Mouse (Mus musculus) embryonic facial prominence, embryonic 12.5 days (tissue): ENCODE data around the gene Dstyk. TPM values are rescaled to one million over a fixed set of nuclear protein-coding genes. Genes with fewer than 3 reads are reported as not detected.
A peak's percentile ranks its signal among the peaks of the same experiment; 100 is the strongest.

Experiments used
- ATAC-seq: fragments of 200-750 bp; cut with Nextera tagmentation; 2 replicates; pipeline ENCODE4 v1.8.0; 2017; ENCODE audit not compliant: insufficient number of reproducible peaks, insufficient read depth, low FRiP score, low TSS enrichment
- H3K27ac ChIP-seq: fragments of 300-500 bp; sonication (generic); 2 replicates; pipeline ENCODE4 v1.5.1; 2016; ENCODE audit warnings: mild to moderate bottlenecking
- H3K27me3 ChIP-seq: fragments of 300-500 bp; sonication (generic); 2 replicates; pipeline ENCODE4 v1.6.1; 2016; ENCODE audit warnings: mild to moderate bottlenecking, moderate library complexity
- H3K36me3 ChIP-seq: fragments of 300-500 bp; sonication (generic); 2 replicates; pipeline ENCODE4 v1.6.1; 2016; ENCODE audit warnings: mild to moderate bottlenecking
- H3K4me1 ChIP-seq: fragments of 300-500 bp; sonication (generic); 2 replicates; pipeline ENCODE4 v1.6.1; 2016
- H3K4me2 ChIP-seq: fragments of 300-500 bp; sonication (generic); replicated peaks from 2 replicates; pipeline ENCODE4 v1.6.1; 2016; ENCODE audit warnings: mild to moderate bottlenecking, moderate library complexity
- H3K4me3 ChIP-seq: fragments of 300-500 bp; sonication (generic); 2 replicates; pipeline ENCODE4 v1.5.1; 2016; ENCODE audit warnings: mild to moderate bottlenecking
- H3K9ac ChIP-seq: fragments of 300-500 bp; sonication (generic); 2 replicates; pipeline ENCODE4 v1.6.1; 2016; ENCODE audit warnings: mild to moderate bottlenecking, moderate library complexity
- H3K9me3 ChIP-seq: fragments of 300-500 bp; sonication (generic); 2 replicates; pipeline ENCODE4 v1.6.1; 2016; ENCODE audit warnings: mild to moderate bottlenecking, moderate library complexity
- WGBS: fragments of 180-500 bp; shearing (Covaris S2); methylation state at CpG from one replicate; pipeline ENCODE4 v1.1.7; 2016; 5-methylcytosine and 5-hydroxymethylcytosine counted together
- polyA plus RNA-seq: library from polyadenylated mRNA; unstranded; fragments of >200 nt; fragmentation: Nextera tagmentation; extraction: Ambion mirVana; gene quantifications from 2 replicates; pipeline ENCODE4 v1.2.1, GENCODE M21; 2016

Dstyk gene
- polyA plus RNA-seq, 1 experiment from 2014 or later = 16.1 TPM

DNA sequence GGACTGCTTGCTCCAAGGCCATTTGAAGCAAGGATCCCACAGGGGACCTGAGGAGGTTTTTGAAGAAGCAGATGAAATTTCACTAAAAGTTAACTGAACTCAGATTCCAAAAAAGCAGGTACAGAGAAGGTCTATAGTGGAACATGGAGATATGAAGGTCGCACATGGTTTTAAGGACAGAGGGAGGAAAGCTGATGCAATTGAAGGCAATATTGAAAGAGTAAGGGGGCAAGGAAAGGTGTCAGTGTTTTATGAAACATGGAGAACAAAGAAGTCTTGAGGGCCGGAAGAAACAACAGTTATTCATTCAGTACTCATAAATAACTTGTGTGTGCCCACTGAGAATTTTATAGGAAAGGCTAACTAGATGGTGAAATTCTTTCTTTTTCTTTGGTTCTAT lies 64.3 kb downstream of the Dstyk start:
- Histone ChIP-seq H3K4me3 (no peak overlapping the region), H3K9ac (no peak overlapping the region), H3K9me3 (no peaks in the 10 kb centered on the region), H3K4me1 (peaks cover 9% of the 10 kb centered on the region), H3K4me2 (no peak overlapping the region), H3K27me3 (no peaks in the 10 kb centered on the region), H3K36me3 (peaks cover 6% of the 10 kb centered on the region), H3K27ac (no peak overlapping the region)
- no peak for ATAC-seq
- WGBS = 90% methylated on average over 2 of the region's 2 CpGs

DNA sequence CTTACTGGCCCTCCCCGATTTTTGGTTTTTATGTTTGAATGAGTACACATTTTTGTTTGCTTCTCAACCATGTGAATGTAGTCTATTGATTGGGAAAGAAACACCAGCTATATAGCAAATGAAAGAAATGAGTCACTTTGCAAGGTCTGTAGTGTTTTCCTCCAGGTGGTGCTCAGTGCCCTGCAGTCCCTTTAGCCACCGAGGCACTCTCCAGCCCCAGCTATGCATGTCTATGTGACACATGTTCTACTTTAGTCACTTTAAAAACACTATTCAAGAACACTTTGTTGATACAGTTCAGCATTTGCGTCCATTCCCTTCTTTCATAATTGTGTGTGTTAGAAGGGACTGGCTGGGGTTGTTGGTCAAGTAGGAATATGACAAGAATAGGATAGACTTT lies 65.9 kb downstream of the Dstyk start:
- WGBS = 83% methylated on average over 3 of the region's 3 CpGs
- Histone ChIP-seq H3K4me3 (no peak overlapping the region), H3K27ac (no peak overlapping the region), H3K9me3 (no peaks in the 10 kb centered on the region), H3K4me2 (no peak overlapping the region), H3K36me3 (peaks cover 14% of the 10 kb centered on the region), H3K4me1 (peaks cover 4% of the 10 kb centered on the region), H3K27me3 (no peaks in the 10 kb centered on the region), H3K9ac (no peak overlapping the region)
- ATAC-seq = no peak

DNA sequence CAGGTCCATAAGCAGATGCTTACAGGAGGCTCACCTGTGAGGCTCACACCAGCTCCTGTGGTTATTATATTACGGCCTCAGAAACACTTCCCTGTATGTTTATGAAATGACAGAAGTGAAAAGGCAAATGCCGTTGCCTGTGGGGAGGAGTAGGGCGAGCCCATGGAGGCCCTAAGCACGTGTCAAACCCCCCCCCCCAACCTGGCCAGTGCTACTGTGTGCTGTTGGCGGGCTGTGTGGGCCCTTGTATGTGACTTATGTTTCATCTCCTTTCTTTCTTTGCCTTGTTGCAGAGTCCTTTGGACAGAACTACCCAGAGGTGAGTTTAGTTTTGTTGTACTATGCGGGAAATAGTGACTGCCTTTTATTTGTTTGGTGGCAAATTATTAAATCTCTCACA lies 66.4 kb downstream of the Dstyk start:
- no peak overlapping the region for H3K4me2 ChIP-seq
- no peaks in the 10 kb centered on the region for H3K27me3 ChIP-seq
- 85% methylated on average over 6 of the region's 6 CpGs for WGBS
- peaks cover 19% of the 10 kb centered on the region for H3K36me3 ChIP-seq
- ATAC-seq = no peak
- H3K9me3 ChIP-seq = no peaks in the 10 kb centered on the region
- no peak overlapping the region for H3K4me3 ChIP-seq
- H3K4me1 ChIP-seq = no peaks in the 10 kb centered on the region
- H3K27ac ChIP-seq = no peak overlapping the region
- no peak overlapping the region for H3K9ac ChIP-seq

- no peaks in the 10 kb centered on the region for H3K27me3 ChIP-seq
- H3K27ac ChIP-seq = no peak overlapping the region
- no peak overlapping the region for H3K4me3 ChIP-seq
- 94% methylated on average over 2 of the region's 2 CpGs for whole genome bisulfite sequencing
- H3K4me1 ChIP-seq = no peaks in the 10 kb centered on the region
- no peaks in the 10 kb centered on the region for H3K9me3 ChIP-seq
- no peak overlapping the region for H3K9ac ChIP-seq
- H3K36me3 ChIP-seq = peaks cover 71% of the 10 kb centered on the region
- no peak overlapping the region for H3K4me2 ChIP-seq
- no peak for ATAC-seq
Observed at GRCm38 (mm10) chr1:132500535-132500934, 83.2 kb downstream of the Dstyk start.

DNA sequence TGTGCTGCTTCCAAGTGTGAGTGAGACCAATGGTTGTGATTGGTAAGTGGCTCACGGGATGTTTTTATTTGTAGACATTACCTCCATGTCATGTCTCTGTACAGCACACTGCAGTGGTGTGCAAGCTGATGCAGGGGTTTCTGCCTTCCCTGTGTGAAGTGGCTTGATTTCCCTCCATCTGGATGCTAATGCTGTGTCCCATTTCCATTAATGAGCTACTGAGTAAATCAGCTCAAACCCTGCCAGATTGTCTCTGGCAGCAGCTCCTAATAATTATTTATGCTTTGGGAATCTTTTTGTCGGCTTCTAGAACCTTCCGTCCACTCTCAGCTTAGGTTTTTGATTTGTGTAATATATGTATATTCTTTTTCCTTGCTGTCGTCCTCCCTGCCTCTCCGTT lies 87.8 kb downstream of the Dstyk start:
- Histone ChIP-seq H3K9me3 (no peaks in the 10 kb centered on the region), H3K27ac (no peak overlapping the region), H3K4me3 (no peak overlapping the region), H3K27me3 (no peaks in the 10 kb centered on the region), H3K4me2 (no peak overlapping the region), H3K9ac (no peak overlapping the region), H3K4me1 (no peaks in the 10 kb centered on the region), H3K36me3 (peaks cover 64% of the 10 kb centered on the region)
- no peak for ATAC-seq
- 92% methylated on average over 5 of the region's 5 CpGs for WGBS

- Histone ChIP-seq H3K4me1 (no peaks in the 10 kb centered on the region), H3K9ac (no peak within 1 kb of the TSS), H3K9me3 (no peaks in the 10 kb centered on the region), H3K27ac (no peak within 1 kb of the TSS), H3K27me3 (no peaks in the 10 kb centered on the region), H3K4me2 (no peak within 1 kb of the TSS), H3K4me3 (no peak within 1 kb of the TSS), H3K36me3 (peaks cover 56% of the 10 kb centered on the region)
- 86% methylated on average over 7 of the region's 7 CpGs for WGBS
- no peak for ATAC-seq
Observed at GRCm38 (mm10) chr1:132506058-132506457, 88.7 kb downstream of the Dstyk start, which contains the start of gene Tmem81. Gene Tmem81, plus strand, starts transcription at chr1:132506230.

DNA sequence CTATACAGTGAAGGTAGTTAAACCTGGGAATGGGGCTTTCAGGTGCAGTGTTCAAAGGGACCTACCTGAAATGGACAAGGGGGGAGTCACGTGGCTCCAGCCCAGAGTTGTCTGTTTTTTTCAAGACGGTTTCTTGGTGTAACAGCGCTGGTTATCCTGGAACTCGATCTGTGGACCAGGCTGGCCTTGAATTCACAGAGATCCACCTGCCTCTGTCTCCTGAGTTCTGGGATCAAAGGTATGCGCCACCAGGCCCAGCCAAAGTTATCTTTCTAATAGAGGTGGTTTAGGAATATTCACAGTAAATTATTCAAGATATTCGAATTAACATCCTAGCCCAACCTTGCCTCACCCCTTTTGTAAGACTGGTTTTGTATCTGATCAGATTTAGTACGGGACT lies 89.3 kb downstream of the Dstyk start:
- Histone ChIP-seq H3K9ac (no peak overlapping the region), H3K4me3 (no peak overlapping the region), H3K27ac (no peak overlapping the region), H3K9me3 (no peaks in the 10 kb centered on the region), H3K36me3 (peaks cover 53% of the 10 kb centered on the region), H3K4me2 (no peak overlapping the region), H3K27me3 (no peaks in the 10 kb centered on the region), H3K4me1 (no peaks in the 10 kb centered on the region)
- no peak for ATAC-seq
- WGBS = 89% methylated on average over 7 of the region's 7 CpGs

DNA sequence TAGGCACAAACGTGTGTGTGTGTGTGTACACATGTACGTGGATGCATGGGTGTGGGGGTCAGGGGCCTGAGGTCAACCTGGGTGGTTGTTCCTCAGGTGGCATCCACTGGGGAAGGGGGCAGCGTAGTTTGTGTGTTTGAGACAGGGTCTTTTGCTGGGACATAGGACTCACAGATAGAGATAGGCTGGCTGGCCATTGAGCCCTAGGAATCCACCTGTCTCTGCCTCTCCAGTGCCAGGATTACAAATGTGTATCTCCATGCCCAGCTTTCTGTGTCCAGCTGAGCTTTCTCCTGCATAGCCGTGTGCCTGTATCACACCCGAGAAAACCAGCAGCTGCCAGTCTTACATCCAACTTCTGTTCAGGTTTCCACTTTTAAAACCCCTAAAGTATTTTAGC lies 92.4 kb downstream of the Dstyk start:
- peaks cover 33% of the 10 kb centered on the region for H3K36me3 ChIP-seq
- 86% methylated on average over 5 of the region's 5 CpGs for WGBS
- no peaks in the 10 kb centered on the region for H3K4me1 ChIP-seq
- H3K9me3 ChIP-seq = no peaks in the 10 kb centered on the region
- no peak overlapping the region for H3K4me3 ChIP-seq
- H3K27ac ChIP-seq = no peak overlapping the region
- no peaks in the 10 kb centered on the region for H3K27me3 ChIP-seq
- no peak for ATAC-seq
- no peak overlapping the region for H3K4me2 ChIP-seq
- H3K9ac ChIP-seq = no peak overlapping the region

- Histone ChIP-seq H3K4me1 (no peaks in the 10 kb centered on the region), H3K9ac (0 out of 2 replicates have a peak overlapping the region, but pooled peaks have one; percentile 27), H3K36me3 (peaks cover 21% of the 10 kb centered on the region), H3K4me3 (no peak overlapping the region), H3K4me2 (no peak overlapping the region), H3K9me3 (no peaks in the 10 kb centered on the region), H3K27ac (no peak overlapping the region), H3K27me3 (no peaks in the 10 kb centered on the region)
- no peak for ATAC-seq
- WGBS = 62% methylated on average over 8 of the region's 8 CpGs
Observed at GRCm38 (mm10) chr1:132511521-132511920, 94.2 kb downstream of the Dstyk start.

DNA sequence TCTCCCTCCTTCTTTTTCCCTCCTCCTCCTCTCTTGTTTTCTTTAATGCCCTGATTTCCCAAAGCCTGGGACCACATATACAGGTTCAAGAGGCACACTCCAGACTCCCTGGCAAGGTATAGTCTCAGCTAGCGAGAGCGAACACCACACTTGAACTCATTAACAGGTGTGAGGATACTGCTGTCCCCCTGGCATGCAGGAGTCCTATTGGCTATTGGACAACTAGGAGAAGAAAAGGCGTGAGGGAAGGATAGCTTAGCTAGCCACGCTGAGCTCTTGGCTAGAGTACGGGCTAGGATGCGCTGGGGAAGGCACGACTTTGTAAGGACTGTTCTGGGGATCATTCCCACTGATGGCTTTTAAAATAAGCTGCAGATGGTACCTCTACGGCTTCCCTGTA lies 94.8 kb downstream of the Dstyk start:
- Histone ChIP-seq H3K9me3 (no peaks in the 10 kb centered on the region), H3K9ac (no peak overlapping the region), H3K27me3 (no peaks in the 10 kb centered on the region), H3K27ac (no peak overlapping the region), H3K4me3 (no peak overlapping the region), H3K36me3 (peaks cover 15% of the 10 kb centered on the region), H3K4me1 (no peaks in the 10 kb centered on the region), H3K4me2 (no peak overlapping the region)
- WGBS = 80% methylated on average over 8 of the region's 8 CpGs
- no peak for ATAC-seq

GRCm38 (mm10) chr1:132515339-132515738 lies 98.0 kb downstream of the Dstyk start:
- 92% methylated on average over 12 of the region's 12 CpGs for WGBS
- Histone ChIP-seq H3K4me3 (no peak overlapping the region), H3K9me3 (no peaks in the 10 kb centered on the region), H3K9ac (no peak overlapping the region), H3K36me3 (no peaks in the 10 kb centered on the region), H3K27me3 (no peaks in the 10 kb centered on the region), H3K4me1 (no peaks in the 10 kb centered on the region), H3K27ac (no peak overlapping the region), H3K4me2 (no peak overlapping the region)
- ATAC-seq = no peak
